Mouse (Mus musculus) heart, adult 2 months (tissue): Measurements from ENCODE around the gene Col5a2.

ENCODE experiments used
- EP300 ChIP-seq: fragments of 200-500 bp; IDR thresholded peaks from 2 replicates; pipeline ENCODE4 v1.6.1; 2011; ENCODE audit warnings: low read depth, low read length, control low read depth; ENCODE audit not compliant: insufficient read depth
- POLR2A ChIP-seq: fragments of 200-500 bp; IDR thresholded peaks from 2 replicates; pipeline ENCODE4 v1.6.1; 2011; ENCODE audit warnings: mild to moderate bottlenecking, low read depth, low read length, control low read depth; ENCODE audit not compliant: insufficient read depth

GRCm38 (mm10) chr1:45455763-45456162, 47.3 kb downstream of the Col5a2 start:
- TF ChIP-seq POLR2A (no peak), EP300 (no peak)
